Mouse (Mus musculus): Measurements from ENCODE around the gene Gpn3.

- no peak for TF ChIP-seq CTCF (IDR thresholded peaks at IDR 0.05; ENCODE audit: control insufficient read depth, insufficient read depth, insufficient read length)
- no peak for TF ChIP-seq MAX (IDR thresholded peaks at IDR 0.05)
- no peak for TF ChIP-seq USF1 (IDR thresholded peaks at IDR 0.05; ENCODE audit: low read depth)
- TF ChIP-seq MYOG (IDR thresholded peaks at IDR 0.05; ENCODE audit: control insufficient read depth, extremely low read depth, insufficient read length) = no peak
- TF ChIP-seq CEBPB (IDR thresholded peaks at IDR 0.05; ENCODE audit: low read depth) = no peak
Measured at GRCm38 (mm10) chr5:122402772-122403171, 31.1 kb downstream of the Gpn3 start.

Data from C2C12 (cell line).